Mouse (Mus musculus) liver, embryonic 14.5 days (tissue): ENCODE results near the gene Bcl2l2.

Experiments
- CTCF ChIP-seq: IDR thresholded peaks from 2 replicates; pipeline ENCODE4 v1.5.1; 2016; ENCODE audit warnings: antibody characterized with exemption, low read depth, control low read depth
- EP300 ChIP-seq: IDR thresholded peaks from 2 replicates; pipeline ENCODE4 v1.6.1; 2016; ENCODE audit warnings: antibody characterized with exemption, low read depth

DNA sequence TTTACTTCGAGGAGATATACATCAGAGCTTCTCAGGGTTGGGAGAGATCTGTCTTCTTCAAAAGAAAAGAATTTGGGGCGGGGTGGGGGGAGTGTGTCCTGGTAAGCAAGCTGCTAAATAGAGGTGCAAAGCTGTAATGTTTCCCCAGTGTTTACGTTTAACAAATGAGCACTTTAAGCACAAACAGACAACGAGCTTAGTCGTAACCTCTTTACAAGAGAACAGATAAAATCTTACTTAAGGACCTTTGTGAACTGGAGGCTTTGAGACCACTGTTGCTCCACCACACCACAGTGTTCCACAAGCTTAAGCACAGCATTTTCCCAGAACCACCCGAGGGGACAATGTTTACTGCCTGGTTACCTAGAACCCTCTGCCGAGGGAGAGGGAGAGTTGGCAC lies 44.1 kb downstream of the Bcl2l2 start:
- TF ChIP-seq CTCF (no peak), EP300 (no peak)
